Mouse (Mus musculus): Measurements from ENCODE around the gene Abhd13.

GRCm38 (mm10) chr8:9975276-9975675 is 2.2 kb upstream of the Abhd13 start:
- TF ChIP-seq POLR2A (IDR thresholded peaks at IDR 0.05; ENCODE audit: extremely low read depth, insufficient read depth, low read length): no peak
- no peak for TF ChIP-seq CTCF (IDR thresholded peaks at IDR 0.05; ENCODE audit: extremely low read depth, insufficient read depth, low read length)

All from cortical plate, adult 2 months (tissue).